Mouse (Mus musculus): ENCODE measurements around the gene Cryba2.

Gene Cryba2

GRCm38 (mm10) chr1:74848946-74849345 is 44.0 kb downstream of the Cryba2 start:
- no peak for DNase-seq

GRCm38 (mm10) chr1:74846341-74846740 is 46.6 kb downstream of the Cryba2 start:
- no peak for DNase-seq

- no peak for DNase-seq
Observed at GRCm38 (mm10) chr1:74843090-74843489, 49.9 kb downstream of the Cryba2 start.

Measured in B cell, adult 2 months (primary cell).